Mouse (Mus musculus) liver, adult 2 months (tissue): ENCODE results near the gene Hras.

Experiments
- CTCF ChIP-seq: fragments of 200-500 bp; IDR thresholded peaks from 2 replicates; pipeline ENCODE4 v1.5.1; 2011; ENCODE audit warnings: low read depth, low read length, control low read depth
- POLR2A ChIP-seq: fragments of 200-500 bp; IDR thresholded peaks from 2 replicates; pipeline ENCODE4 v1.6.1; 2011; ENCODE audit warnings: low read length, control low read depth; ENCODE audit not compliant: insufficient read depth; ENCODE audit errors: extremely low read depth

GRCm38 (mm10) chr7:141219558-141220099 is 25.8 kb upstream of the Hras start:
- no peak for TF ChIP-seq CTCF
- no peak for TF ChIP-seq POLR2A
